Mouse (Mus musculus) heart, embryonic 13.5 days (tissue): ENCODE results near the gene Mpz. TPM values are rescaled to one million over a fixed set of nuclear protein-coding genes. Genes with fewer than 3 reads are reported as not detected.

Source experiments
- ATAC-seq: fragments of 200-750 bp; cut with Nextera tagmentation; 2 replicates; pipeline ENCODE4 v1.8.0; 2017; ENCODE audit warnings: moderate TSS enrichment; ENCODE audit not compliant: insufficient number of reproducible peaks, low FRiP score, low TSS enrichment; ENCODE audit errors: extremely low read depth
- H3K27ac ChIP-seq: fragments of 300-500 bp; sonication (generic); replicated peaks from 2 replicates; pipeline ENCODE4 v1.5.1; 2015; ENCODE audit warnings: moderate library complexity, mild to moderate bottlenecking, inconsistent platforms
- H3K27me3 ChIP-seq: fragments of 300-500 bp; sonication (generic); replicated peaks from 2 replicates; pipeline ENCODE4 v1.6.1; 2015; ENCODE audit warnings: mild to moderate bottlenecking, inconsistent platforms
- H3K36me3 ChIP-seq: fragments of 300-500 bp; sonication (generic); 2 replicates; pipeline ENCODE4 v1.6.1; 2015; ENCODE audit warnings: mild to moderate bottlenecking, inconsistent platforms
- H3K4me1 ChIP-seq: fragments of 300-500 bp; sonication (generic); 2 replicates; pipeline ENCODE4 v1.6.1; 2015; ENCODE audit warnings: inconsistent platforms
- H3K4me2 ChIP-seq: fragments of 300-500 bp; sonication (generic); 2 replicates; pipeline ENCODE4 v1.6.1; 2015; ENCODE audit warnings: inconsistent platforms, mild to moderate bottlenecking, moderate library complexity
- H3K4me3 ChIP-seq: fragments of 300-500 bp; sonication (generic); 2 replicates; pipeline ENCODE4 v1.5.1; 2015; ENCODE audit warnings: moderate library complexity, mild to moderate bottlenecking, inconsistent platforms
- H3K9ac ChIP-seq: fragments of 300-500 bp; sonication (generic); 2 replicates; pipeline ENCODE4 v1.6.1; 2015; ENCODE audit warnings: inconsistent platforms, mild to moderate bottlenecking, moderate library complexity
- H3K9me3 ChIP-seq: fragments of 300-500 bp; sonication (generic); 2 replicates; pipeline ENCODE4 v1.6.1; 2016; ENCODE audit warnings: inconsistent platforms
- WGBS: fragments of 180-500 bp; shearing (Covaris S2); methylation state at CpG from one replicate; pipeline ENCODE4 v1.1.7; 2015; ENCODE audit warnings: mixed read lengths; 5-methylcytosine and 5-hydroxymethylcytosine counted together
- polyA plus RNA-seq: library from polyadenylated mRNA; unstranded; fragments of >200 nt; fragmentation: Nextera tagmentation; extraction: Ambion mirVana; gene quantifications from 2 replicates; pipeline ENCODE4 v1.2.1, GENCODE M21; 2015

Gene Mpz
- polyA plus RNA-seq, result 0.33 and 0.36 TPM in 2 replicates

GRCm38 (mm10) chr1:171149974-171150760 lies at the start of gene Mpz, which contains the start of gene Sdhc:
Gene Mpz (plus strand): TSS chr1:171150711.
Gene Sdhc (minus strand): TSS chr1:171150603.
- H3K27ac ChIP-seq, result peak within 1 kb of the TSS; percentile 88
- peak; percentile 94 for ATAC-seq
- peaks cover 27% of the 10 kb centered on the region for H3K4me1 ChIP-seq
- no peaks in the 10 kb centered on the region for H3K9me3 ChIP-seq
- WGBS, result under 1% methylated on average over 34 of the region's 34 CpGs
- peaks cover 11% of the 10 kb centered on the region for H3K36me3 ChIP-seq
- peak within 1 kb of the TSS; percentile 95 for H3K9ac ChIP-seq
- peak within 1 kb of the TSS; percentile 77 for H3K4me2 ChIP-seq
- peak within 1 kb of the TSS; percentile 77 for H3K4me3 ChIP-seq
- H3K27me3 ChIP-seq, result peaks cover 7% of the 10 kb centered on the region

DNA sequence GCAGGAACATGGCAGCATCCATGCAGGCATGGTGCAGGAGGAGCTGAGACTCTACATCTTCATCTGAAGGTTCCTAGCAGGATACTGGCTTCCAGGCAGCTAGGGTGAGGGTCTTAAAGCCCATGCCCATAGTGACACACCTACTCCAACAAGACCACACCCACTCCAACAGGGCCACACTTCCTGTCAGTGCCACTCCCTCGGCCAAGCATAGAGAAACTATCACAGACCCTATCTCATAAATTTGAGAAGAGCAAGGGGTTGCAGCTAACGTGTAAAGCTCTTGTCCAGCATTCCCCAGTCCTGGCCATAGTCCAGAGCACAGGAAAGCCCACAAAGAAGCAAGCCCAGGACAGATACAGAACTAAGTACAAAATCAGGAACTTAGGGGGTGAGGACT lies 49.5 kb upstream of the Mpz start:
- 44% methylated on average over 2 of the region's 2 CpGs for WGBS
- Histone ChIP-seq H3K36me3 (no peaks in the 10 kb centered on the region), H3K9me3 (no peaks in the 10 kb centered on the region), H3K4me2 (peak overlapping the region; percentile 75; the same call in 1 of the 2 replicates), H3K4me1 (peaks cover 29% of the 10 kb centered on the region), H3K9ac (no peak overlapping the region), H3K4me3 (no peak overlapping the region), H3K27ac (no peak overlapping the region), H3K27me3 (no peaks in the 10 kb centered on the region; the same call in 1 of the 2 replicates)
- ATAC-seq, result no peak

- Histone ChIP-seq H3K4me1 (peaks cover 20% of the 10 kb centered on the region), H3K4me3 (peak overlapping the region; percentile 78), H3K27me3 (no peaks in the 10 kb centered on the region; the same call in 1 of the 2 replicates), H3K4me2 (peak overlapping the region; percentile 75), H3K36me3 (no peaks in the 10 kb centered on the region), H3K9ac (peak overlapping the region; percentile 86), H3K27ac (peak overlapping the region; percentile 78), H3K9me3 (no peaks in the 10 kb centered on the region)
- WGBS, result under 1% methylated on average over 40 of the region's 40 CpGs
- ATAC-seq, result peak; percentile 84
Observed at GRCm38 (mm10) chr1:171101733-171102546, 48.6 kb upstream of the Mpz start.

GRCm38 (mm10) chr1:171102547-171103177 lies 47.8 kb upstream of the Mpz start:
- peak; percentile 81 for ATAC-seq

GRCm38 (mm10) chr1:171103179-171103840 lies 47.2 kb upstream of the Mpz start:
- no peaks in the 10 kb centered on the region; the same call in 1 of the 2 replicates for H3K27me3 ChIP-seq
- peak overlapping the region; percentile 67 for H3K9ac ChIP-seq
- H3K9me3 ChIP-seq, result no peaks in the 10 kb centered on the region
- ATAC-seq, result no peak
- WGBS, result 9% methylated on average over 10 of the region's 10 CpGs
- H3K4me3 ChIP-seq, result peak overlapping the region; percentile 78
- H3K36me3 ChIP-seq, result no peaks in the 10 kb centered on the region
- peak overlapping the region; percentile 75 for H3K4me2 ChIP-seq
- H3K27ac ChIP-seq, result no peak overlapping the region
- peaks cover 11% of the 10 kb centered on the region for H3K4me1 ChIP-seq

More at GRCm38 (mm10) chr1:171102547-171103177, 47.8 kb upstream of the Mpz start:
- H3K9ac ChIP-seq, result peak overlapping the region; percentile 86
- H3K4me1 ChIP-seq, result peaks cover 13% of the 10 kb centered on the region
- H3K27ac ChIP-seq, result peak overlapping the region; percentile 78
- no peaks in the 10 kb centered on the region; the same call in 1 of the 2 replicates for H3K27me3 ChIP-seq
- H3K4me2 ChIP-seq, result peak overlapping the region; percentile 75
- H3K36me3 ChIP-seq, result no peaks in the 10 kb centered on the region
- peak overlapping the region; percentile 78 for H3K4me3 ChIP-seq
- no peaks in the 10 kb centered on the region for H3K9me3 ChIP-seq
- WGBS, result under 1% methylated on average over 35 of the region's 35 CpGs

DNA sequence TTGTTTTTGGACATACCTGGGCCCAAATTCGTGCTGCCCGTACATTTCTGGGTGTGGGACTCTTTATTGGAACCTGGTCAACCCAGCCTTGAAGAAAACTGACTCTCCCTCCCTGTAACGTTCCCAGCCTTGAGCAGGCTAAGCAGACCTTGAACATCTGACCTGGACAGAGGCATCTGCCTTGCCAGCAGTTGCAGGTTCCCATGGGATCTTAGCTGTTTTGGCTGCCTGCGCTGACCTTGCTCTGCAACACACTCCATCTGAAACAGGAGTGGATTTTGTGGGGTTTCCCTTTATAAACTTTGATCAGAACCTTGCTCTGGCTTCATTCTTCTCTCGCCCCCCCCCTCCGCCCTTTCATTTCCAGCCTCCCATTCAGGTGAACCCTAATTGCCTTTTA lies 45.3 kb upstream of the Mpz start:
- Histone ChIP-seq H3K27ac (no peak overlapping the region), H3K27me3 (no peaks in the 10 kb centered on the region), H3K9ac (no peak overlapping the region), H3K4me3 (no peak overlapping the region), H3K4me1 (peaks cover 19% of the 10 kb centered on the region), H3K9me3 (no peaks in the 10 kb centered on the region), H3K4me2 (no peak overlapping the region), H3K36me3 (no peaks in the 10 kb centered on the region)
- 71% methylated on average over 6 of the region's 6 CpGs for WGBS
- no peak for ATAC-seq

DNA sequence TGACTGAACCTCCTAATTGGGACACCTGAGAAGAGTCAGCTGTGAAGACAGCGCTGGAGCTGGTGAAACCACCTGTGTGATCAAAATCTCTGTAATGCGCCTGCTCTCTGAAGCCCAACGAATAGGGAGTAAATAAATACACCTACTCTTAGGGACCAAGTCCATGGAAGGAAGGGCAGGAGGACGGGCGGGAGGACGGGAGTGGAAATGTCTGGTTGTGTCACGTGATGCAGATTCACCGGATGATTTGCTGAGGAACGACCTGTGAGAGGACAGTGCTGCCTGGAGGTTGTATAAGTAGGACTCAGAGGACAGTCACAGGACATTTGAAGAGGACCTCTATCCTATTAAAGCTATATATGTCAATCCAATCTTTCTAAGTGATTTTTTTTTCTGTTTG lies 40.9 kb upstream of the Mpz start:
- 30% methylated on average over 9 of the region's 9 CpGs for WGBS
- no peaks in the 10 kb centered on the region for H3K9me3 ChIP-seq
- peaks cover 29% of the 10 kb centered on the region for H3K4me1 ChIP-seq
- no peak overlapping the region for H3K9ac ChIP-seq
- H3K27me3 ChIP-seq, result no peaks in the 10 kb centered on the region
- no peak for ATAC-seq
- H3K27ac ChIP-seq, result no peak overlapping the region
- H3K36me3 ChIP-seq, result no peaks in the 10 kb centered on the region
- H3K4me3 ChIP-seq, result no peak overlapping the region
- H3K4me2 ChIP-seq, result 0 out of 2 replicates have a peak overlapping the region, but pooled peaks have one; percentile 18

DNA sequence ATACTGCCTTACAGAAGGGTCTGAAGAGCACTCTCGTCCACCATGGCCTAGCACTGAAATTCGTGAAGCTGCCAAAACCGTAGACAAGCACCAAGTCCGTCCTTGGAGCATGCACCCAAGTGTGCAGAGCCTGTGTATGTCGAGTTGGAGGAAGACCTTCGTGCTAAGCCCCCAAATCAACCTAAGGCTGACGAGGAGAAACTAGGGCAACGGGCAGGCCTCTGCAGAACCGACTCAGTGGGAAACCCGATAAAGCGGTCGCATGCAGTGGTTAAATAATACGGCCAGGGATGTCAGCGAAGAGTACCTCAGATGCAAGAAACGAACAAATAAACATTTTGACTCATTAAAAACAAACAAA lies 39.9 kb upstream of the Mpz start:
- peak overlapping the region; percentile 78 for H3K9ac ChIP-seq
- H3K27ac ChIP-seq, result 0 out of 2 replicates have a peak overlapping the region, but pooled peaks have one; percentile 32
- H3K4me2 ChIP-seq, result peak overlapping the region; percentile 74
- H3K27me3 ChIP-seq, result no peaks in the 10 kb centered on the region
- H3K9me3 ChIP-seq, result no peaks in the 10 kb centered on the region
- H3K4me1 ChIP-seq, result peaks cover 29% of the 10 kb centered on the region
- no peaks in the 10 kb centered on the region for H3K36me3 ChIP-seq
- ATAC-seq, result no peak
- H3K4me3 ChIP-seq, result peak overlapping the region; percentile 59
- WGBS, result 13% methylated on average over 15 of the region's 15 CpGs

- under 1% methylated on average over 38 of the region's 38 CpGs for WGBS
- peaks cover 29% of the 10 kb centered on the region for H3K4me1 ChIP-seq
- peak; percentile 87 for ATAC-seq
Observed at GRCm38 (mm10) chr1:171111020-171111780, 39.3 kb upstream of the Mpz start.

More at GRCm38 (mm10) chr1:171111020-171111780, 39.3 kb upstream of the Mpz start:
- Histone ChIP-seq H3K4me2 (peak overlapping the region; percentile 74), H3K9ac (peak overlapping the region; percentile 78), H3K27ac (peak overlapping the region; percentile 79), H3K36me3 (no peaks in the 10 kb centered on the region), H3K27me3 (no peaks in the 10 kb centered on the region), H3K4me3 (peak overlapping the region; percentile 59), H3K9me3 (no peaks in the 10 kb centered on the region)
